Mouse (Mus musculus) adrenal gland, postnatal 10 days (tissue): ENCODE data around the gene Dnajc14. TPM values are rescaled to one million over a fixed set of nuclear protein-coding genes. Genes with fewer than 3 reads are reported as not detected.
"Not testable (repeated sequence)": the region's sequence is repeated elsewhere in the genome, so short reads cannot be mapped to it uniquely, and the experiment has no call there.

Source experiments
- DNase-seq: peaks from one replicate; pipeline ENCODE4 v3.0.0; 2021; ENCODE audit warnings: mixed read lengths
- total RNA-seq, 2 experiments: library from RNA; stranded (reverse); gene quantifications; 2 replicates each; pipeline ENCODE4 v1.2.3; 2021

The Dnajc14 gene
- total RNA-seq, 2 experiments from 2014 or later, result 57.7 to 64.9 TPM

DNA sequence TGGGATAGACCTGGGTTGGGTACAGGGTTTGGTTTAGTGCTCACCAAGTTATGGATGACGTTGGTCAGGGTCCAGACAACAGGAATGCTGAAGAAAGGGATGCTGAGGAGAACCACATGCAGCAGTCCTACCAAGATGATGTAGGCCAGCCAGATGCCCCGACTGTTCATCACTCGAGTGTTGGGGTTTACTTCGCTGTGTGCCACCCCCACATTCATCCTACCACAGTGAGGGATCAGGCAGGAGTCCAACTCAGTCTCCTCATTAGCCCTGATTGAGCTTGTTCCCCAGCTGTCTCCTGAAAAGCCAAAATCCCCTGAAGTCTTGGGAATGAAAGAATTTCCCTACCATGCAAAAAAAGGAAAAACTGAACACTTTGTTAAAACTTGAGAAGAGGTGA lies 16.4 kb downstream of the Dnajc14 start:
- no peak for DNase-seq

DNA sequence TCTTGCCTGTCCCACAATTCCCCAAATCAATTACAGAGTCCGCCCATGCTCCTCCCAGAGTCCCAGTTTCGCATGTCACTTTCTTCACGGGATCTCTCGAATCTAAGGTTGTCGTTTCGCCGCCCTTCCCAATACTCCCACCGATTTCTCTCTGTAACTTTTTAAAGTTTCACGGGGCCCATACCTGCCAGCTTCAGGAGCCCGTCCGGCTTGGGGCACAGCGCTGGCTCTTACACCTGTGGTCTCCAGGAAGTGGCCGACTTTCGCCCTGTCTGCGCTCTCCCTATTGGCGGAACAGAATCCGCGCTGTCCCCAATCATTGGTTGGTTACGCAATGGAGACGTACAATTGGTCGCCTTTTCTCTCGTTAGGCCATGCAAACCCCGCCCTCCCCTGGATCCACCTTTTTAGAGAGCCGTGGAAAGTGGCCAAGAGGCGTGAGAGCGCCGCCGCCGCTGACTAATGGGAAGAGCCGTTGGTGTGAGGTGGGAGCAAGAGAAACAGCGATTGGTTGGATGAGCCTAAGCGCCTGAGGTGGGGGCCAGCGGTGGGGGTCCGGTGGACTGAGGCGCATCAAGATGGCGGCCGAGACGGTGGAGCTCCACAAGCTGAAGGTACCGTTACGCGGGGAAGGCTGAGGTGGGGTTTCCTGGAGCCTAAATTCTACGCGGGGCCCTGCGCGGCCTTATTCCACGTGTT lies 17.6 kb downstream of the Dnajc14 start, which contains the start of gene Ormdl2:
Gene Ormdl2 (minus strand): TSS at position 288 of the 699 bp plus-strand sequence.
- DNase-seq, result peak; percentile 98

DNA sequence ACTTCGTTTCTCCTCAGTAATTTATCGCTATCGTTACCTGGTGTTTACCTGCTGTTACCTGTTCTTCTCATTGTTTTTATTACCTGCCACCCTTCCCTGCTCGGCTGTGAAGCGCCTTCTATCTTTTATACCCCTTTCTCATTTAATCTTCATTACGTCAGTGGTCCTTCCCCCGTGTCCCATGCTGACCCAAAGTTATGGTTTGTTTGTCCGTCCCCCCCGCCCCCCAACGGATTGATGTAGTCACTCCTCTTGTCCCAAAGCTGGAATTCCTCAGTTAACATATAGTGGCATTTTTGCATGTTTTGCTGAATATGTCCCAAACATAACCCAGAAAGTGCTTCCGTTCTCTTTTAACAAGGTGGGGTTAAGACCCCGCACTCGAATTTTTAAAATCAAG lies 18.3 kb downstream of the Dnajc14 start:
- no peak for DNase-seq

DNA sequence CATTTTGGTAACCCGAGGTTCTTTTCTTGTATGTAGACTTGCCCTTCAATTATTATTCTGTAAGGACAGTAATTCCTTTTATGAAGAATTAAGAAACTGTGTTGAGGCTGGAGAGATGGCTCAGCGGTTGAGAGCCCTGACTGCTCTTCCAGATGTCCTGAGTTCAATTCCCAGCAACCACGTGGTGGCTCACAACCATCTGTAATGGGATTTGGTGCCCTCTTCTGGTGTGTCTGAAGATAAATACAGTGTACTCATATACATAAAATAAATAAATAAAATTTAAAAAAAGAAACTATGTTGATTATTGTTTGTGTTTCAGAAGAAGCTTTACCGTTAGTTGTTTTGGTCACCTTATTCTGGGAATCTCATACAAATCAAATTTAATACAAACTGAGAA lies 19.2 kb downstream of the Dnajc14 start:
- DNase-seq, result not testable (repeated sequence)

DNA sequence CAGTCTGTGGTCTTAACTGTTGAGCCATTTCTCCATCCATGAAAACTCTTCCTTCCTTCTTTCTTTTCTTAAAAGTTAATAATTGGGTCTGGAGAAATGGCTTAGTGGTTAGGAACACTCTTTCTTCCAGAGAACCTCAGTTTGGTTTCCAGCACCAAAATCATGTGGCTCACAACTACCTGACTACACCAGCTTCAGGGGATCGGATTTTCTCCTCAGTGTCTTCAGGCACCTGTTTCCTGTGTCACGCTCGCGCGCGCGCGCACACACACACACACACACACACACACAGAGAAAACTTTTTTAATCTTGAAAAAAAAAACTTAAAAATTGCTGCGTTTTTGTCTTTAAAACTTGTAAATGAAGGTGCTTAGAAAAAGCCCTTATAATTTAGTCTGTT lies 20.0 kb downstream of the Dnajc14 start:
- DNase-seq, result no peak

DNA sequence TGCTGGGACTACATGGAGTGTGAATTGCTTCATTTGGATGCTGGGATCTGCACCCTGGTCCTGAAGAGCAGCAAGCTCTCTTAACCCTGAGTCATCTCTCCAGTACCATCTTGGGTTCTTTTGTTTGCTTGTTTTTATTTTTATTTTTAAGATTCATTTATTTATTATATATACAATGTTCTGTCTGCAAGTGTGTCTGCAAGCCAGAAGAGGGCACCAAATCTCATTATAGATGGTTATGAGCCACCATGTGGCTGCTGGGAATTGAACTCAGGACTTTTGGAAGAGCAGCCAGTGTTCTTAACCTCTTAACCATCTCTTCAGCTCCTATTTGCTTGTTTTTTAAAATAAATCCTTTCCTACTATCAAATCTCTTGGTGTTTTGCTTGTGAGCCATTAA lies 33.5 kb downstream of the Dnajc14 start:
- DNase-seq, result no peak

DNA sequence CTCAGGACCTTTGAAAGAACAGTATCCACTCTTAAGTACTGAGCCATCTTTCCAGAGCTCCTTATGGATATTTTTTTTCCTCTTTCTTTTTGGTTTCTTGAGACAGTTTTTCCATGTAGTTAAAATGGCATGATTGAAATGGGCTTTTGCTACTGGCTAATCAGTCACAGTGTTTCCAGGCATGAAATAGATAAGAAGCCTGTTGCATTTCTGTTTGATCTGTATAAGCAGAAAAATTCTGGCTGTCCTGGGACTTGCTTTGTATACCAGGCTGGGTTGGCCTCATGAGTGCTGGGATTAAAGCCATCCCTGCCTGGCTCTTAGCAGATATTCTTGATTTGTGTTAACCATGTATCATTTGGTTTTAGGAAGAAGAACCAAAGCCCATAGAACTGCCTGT lies 35.6 kb downstream of the Dnajc14 start:
- no peak for DNase-seq

DNA sequence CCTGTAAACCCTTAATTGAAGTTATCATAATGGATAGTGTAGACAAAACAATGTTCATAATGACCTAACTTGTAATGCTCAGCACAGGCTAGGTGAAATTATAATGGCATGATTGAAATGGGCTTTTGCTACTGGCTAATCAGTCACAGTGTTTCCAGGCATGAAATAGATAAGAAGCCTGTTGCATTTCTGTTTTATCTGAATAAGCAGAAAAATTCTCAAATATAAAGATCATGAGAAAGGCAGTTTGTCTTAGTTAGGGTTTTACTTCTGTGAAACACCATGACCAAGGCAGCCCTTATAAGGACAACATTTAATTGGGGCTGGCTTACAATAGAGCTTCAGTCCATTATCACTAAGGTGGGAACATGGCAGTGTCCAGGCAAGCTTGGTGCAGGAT lies 36.8 kb downstream of the Dnajc14 start:
- no peak for DNase-seq

DNA sequence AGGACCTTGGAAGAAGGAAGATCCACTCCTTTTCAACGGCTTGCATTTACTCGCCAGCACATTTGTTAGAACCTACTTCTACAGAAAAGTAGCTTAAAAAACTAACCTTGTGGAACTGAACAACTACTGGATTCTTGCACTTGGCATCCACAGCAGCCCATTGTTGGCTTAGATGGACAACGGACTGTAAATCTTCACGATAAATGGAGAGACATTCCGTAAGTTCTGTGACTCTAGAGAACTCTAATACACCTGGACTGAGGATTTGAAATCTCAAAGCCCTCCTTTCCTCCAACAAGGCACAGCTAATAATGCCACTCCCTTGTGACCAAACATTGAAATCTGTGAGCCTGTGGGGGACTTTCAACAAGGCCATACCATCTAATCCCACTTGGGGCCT lies 39.4 kb downstream of the Dnajc14 start:
- DNase-seq, result no peak

DNA sequence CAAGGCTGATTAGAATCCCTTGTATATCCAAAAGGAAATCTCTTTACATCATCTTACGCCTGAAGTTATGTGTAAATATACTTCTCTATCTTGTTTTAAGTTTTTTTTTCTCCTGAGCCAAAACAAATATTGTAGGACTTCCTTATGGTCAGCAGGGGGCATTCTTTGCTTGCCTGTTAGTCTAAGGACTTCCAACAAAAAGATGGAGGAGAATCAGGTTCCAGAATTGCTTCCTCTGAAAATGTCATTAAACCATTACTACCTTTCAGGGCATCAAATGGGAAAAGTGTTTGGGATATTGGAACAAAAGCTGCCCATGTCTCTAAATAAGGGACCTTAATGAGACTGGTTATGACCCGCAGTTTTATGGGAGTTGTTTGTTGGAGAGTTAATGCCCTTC lies 41.7 kb downstream of the Dnajc14 start:
- DNase-seq, result peak; percentile 8

DNA sequence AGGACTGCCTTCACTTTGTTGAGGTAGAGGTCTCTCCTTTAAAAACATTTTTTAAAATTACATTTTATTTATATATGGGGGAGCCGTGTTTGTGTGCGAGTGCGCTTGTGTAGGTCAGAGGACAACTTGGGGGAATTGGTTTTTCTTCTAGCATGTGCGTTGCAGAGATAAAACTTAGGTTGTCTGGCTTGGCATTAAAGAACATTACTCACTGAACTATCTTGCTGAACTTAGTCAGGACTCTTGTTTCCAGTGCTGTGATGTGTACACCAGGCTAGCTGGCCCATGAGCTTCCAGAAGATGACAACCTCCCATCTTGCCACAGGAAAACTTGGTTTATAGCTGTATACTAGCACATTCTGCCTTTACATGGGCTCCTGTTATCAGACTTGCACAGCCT lies 42.8 kb downstream of the Dnajc14 start:
- no peak for DNase-seq

DNA sequence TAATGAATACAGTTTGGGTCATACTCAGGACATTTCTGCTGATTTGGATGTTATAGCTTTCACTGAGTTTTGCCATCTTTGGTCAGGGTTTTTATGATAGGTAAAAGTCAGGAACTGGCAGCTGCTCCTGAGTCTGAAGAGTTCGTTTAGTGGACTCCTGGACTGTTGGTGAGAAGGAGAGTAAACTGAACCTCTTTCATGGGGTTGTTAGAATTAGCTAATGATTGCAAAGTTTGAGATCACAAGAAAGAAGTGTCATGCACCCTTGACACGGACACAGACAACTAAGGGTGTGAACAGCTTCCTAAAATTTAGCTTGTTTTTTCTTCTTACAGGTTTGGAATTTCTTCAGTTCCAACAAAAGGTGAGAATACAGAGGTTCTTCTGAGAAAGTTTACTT lies 44.6 kb downstream of the Dnajc14 start:
- DNase-seq, result no peak

DNA sequence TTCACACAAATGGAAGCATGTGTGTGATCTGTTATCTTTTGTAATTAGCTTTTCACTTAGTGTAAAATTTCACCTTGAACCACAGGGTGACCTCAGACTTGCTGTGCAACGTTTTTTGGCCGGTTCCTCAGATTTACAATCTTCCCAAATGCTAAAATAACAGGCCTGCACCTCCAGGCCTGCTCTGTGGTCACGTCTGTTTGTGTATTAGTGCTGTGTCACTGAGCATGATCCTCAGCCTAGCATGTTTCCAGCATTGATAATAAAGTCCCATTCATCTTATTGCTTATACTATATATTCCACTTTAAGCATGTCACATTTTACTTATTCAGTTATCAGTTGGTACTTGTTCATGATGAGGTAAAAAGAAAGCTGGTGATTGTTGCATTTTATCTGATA lies 46.5 kb downstream of the Dnajc14 start:
- DNase-seq, result no peak

DNA sequence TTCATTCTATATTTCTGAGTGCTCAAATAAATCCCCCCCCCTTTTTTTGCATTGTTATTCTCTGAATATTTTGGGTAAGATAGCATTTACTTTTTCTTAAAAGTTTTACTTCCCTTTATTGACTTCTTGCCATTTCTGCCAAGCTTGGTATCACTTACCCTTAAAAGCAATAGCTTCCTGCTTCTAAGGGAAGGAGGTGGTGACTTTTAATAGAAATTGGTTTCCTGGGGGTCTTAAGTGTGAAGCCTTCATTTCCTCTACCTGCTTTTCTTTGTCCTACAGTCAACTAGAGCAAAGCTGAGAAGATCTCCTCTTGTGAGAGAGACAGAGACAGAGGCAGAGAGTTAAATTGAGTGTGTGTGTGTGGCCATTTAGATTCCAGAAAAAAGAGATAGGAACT lies 57.3 kb downstream of the Dnajc14 start:
- no peak for DNase-seq

DNA sequence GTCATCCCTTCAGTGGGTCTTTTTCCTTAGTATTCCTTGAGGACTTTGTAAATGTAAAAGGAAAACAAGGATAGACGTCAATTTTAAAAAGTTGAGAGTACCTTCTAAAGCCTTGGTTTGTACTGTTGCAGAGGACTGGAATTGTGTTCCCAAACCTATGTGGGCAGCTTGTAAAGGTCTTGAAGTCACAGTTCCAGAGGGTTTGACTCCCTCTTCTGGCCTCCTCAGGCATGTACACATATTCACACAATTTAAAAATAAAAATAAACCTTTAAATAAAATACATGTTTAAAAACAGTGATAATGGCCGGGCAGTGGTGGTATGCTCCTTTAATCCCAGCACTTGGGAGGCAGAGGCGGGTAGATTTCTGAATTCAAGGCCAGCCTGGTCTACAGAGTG lies 62.2 kb downstream of the Dnajc14 start:
- no peak for DNase-seq

DNA sequence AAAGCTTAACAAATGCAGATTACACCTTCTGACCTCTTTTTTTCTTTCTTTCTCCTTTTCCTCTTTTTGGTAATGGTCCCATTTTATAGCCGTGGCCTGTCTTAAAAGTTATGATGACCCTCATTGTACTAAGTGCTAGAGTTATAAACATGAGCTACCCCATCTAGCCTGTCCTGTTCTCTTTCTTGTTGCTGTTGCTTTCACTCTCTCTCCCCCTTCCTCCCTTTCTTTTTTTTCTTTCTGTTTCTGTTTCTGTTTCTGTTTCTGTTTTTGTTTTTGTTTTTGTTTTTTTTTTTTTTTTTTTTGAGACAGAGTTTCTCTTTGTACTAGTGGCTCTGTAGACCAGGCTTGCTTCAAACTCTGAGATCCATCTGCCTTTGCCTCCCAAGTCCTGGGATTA lies 62.7 kb downstream of the Dnajc14 start:
- no peak for DNase-seq

Other genes starting within 250 kb of the Dnajc14 start
- 10 to 100 TPM; 85.1 to 90.9 TPM for gene Pa2g4, start 238.1 kb upstream of the Dnajc14 start, total RNA-seq
- gene Erbb3, start 214.4 kb upstream of the Dnajc14 start, total RNA-seq, result 10 to 100 TPM in 1 of 2 experiments, 1 to 10 TPM in 1; 10.0 to 11.1 TPM
- 100 to 1,000 TPM; 696 to 753 TPM for gene Rps26, start 177.3 kb upstream of the Dnajc14 start, total RNA-seq
- 1 to 10 TPM in 1 of 2 experiments, under 1 TPM in 1; 0.87 to 2.2 TPM for gene Ikzf4, start 158.1 kb upstream of the Dnajc14 start, total RNA-seq
- gene Suox, start 130.0 kb upstream of the Dnajc14 start, total RNA-seq, result 10 to 100 TPM; 19.8 to 24.2 TPM
- 10 to 100 TPM; 91.4 to 96.1 TPM for gene Rab5b, start 107.8 kb upstream of the Dnajc14 start, total RNA-seq
- 1 to 10 TPM; 2.1 to 2.7 TPM for gene Pmel, start 99.9 kb upstream of the Dnajc14 start, total RNA-seq
- 10 to 100 TPM; 33.2 to 38.6 TPM for gene Cdk2, start 99.0 kb upstream of the Dnajc14 start, total RNA-seq
- gene Dgka, start 59.2 kb upstream of the Dnajc14 start, total RNA-seq, result 10 to 100 TPM; 16.2 to 17.2 TPM
- 10 to 100 TPM; 24.3 to 26.3 TPM for gene Pym1, start 56.2 kb upstream of the Dnajc14 start, total RNA-seq
- gene Mmp19, start 13.2 kb upstream of the Dnajc14 start, total RNA-seq, result 10 to 100 TPM; 22.1 to 23.9 TPM
- 10 to 100 TPM; 11.0 to 14.1 TPM for gene Tmem198b, start 308 bp downstream of the Dnajc14 start, total RNA-seq
- gene Sarnp, start 13.3 kb downstream of the Dnajc14 start, total RNA-seq, result 10 to 100 TPM; 52.0 to 55.0 TPM
- 10 to 100 TPM; 28.3 to 30.2 TPM for gene Ormdl2, start 17.6 kb downstream of the Dnajc14 start, total RNA-seq
- gene Gdf11, start 87.7 kb downstream of the Dnajc14 start, total RNA-seq, result 1 to 10 TPM; 3.0 to 4.5 TPM
- gene Cd63, start 96.9 kb downstream of the Dnajc14 start, total RNA-seq, result 100 to 1,000 TPM; 243 to 263 TPM
- 10 to 100 TPM; 16.4 to 22.8 TPM for gene Rdh5, start 118.8 kb downstream of the Dnajc14 start, total RNA-seq
- gene Bloc1s1, start 120.0 kb downstream of the Dnajc14 start, total RNA-seq, result 100 to 1,000 TPM; 216 to 240 TPM
- 10 to 100 TPM; 24.4 to 36.7 TPM for gene Itga7, start 129.8 kb downstream of the Dnajc14 start, total RNA-seq
- 10 to 100 TPM; 17.2 to 32.9 TPM for gene Mettl7b, start 156.9 kb downstream of the Dnajc14 start, total RNA-seq
- gene Olfr9, start 185.4 kb downstream of the Dnajc14 start, total RNA-seq, result not detected
- not detected for gene Olfr763, start 206.7 kb downstream of the Dnajc14 start, total RNA-seq
- gene Olfr764-ps1, start 235.8 kb downstream of the Dnajc14 start, total RNA-seq, result not detected
- not detected for gene Olfr765, start 245.9 kb downstream of the Dnajc14 start, total RNA-seq